Mouse (Mus musculus): Measurements from ENCODE around the gene Apol9a. TPM values are rescaled to one million over a fixed set of nuclear protein-coding genes. Genes with fewer than 3 reads are reported as not detected.

Gene Apol9a
- total and polyA plus RNA-seq, 3 experiments = 0.33 TPM; not detected in 2

GRCm38 (mm10) chr15:77382271-77382850, 28.6 kb downstream of the Apol9a start:
- H3K9me3 ChIP-seq (replicated peaks) = no peaks in the 10 kb centered on the region
- no peak overlapping the region for H3K4me3 ChIP-seq (ENCODE audit: low read depth, low read length)
- H3K4me1 ChIP-seq (ENCODE audit: insufficient read depth, low read depth, low read length) = no peaks in the 10 kb centered on the region
- DNase-seq (ENCODE audit: low spot score) (no peak), ATAC-seq (ENCODE audit: extremely low read depth, insufficient number of reproducible peaks, low FRiP score, poor library complexity, severe bottlenecking) (no peak)
- H3K27me3 ChIP-seq (ENCODE audit: insufficient read depth, low read length) = peaks cover 4% of the 10 kb centered on the region
- TF ChIP-seq CTCF (IDR thresholded peaks at IDR 0.05; ENCODE audit: low read depth, low read length) (no peak), GATA1 (IDR thresholded peaks at IDR 0.05; ENCODE audit: borderline replicate concordance, low read length) (no peak), POLR2AphosphoS5 (IDR thresholded peaks at IDR 0.05; ENCODE audit: insufficient replicate concordance, low read depth, low read length) (no peak), GATA2 (IDR thresholded peaks at IDR 0.05; ENCODE audit: borderline replicate concordance, low read depth, low read length) (no peak), TAL1 (conservative IDR thresholded peaks at IDR 0.05; ENCODE audit: low read depth, low read length) (no peak)
- no peaks in the 10 kb centered on the region for H3K36me3 ChIP-seq (replicated peaks)

- DNase-seq (ENCODE audit: low spot score) = no peak
- no peaks in the 10 kb centered on the region for H3K4me1 ChIP-seq (ENCODE audit: insufficient read depth, low read depth, low read length)
- ATAC-seq (ENCODE audit: extremely low read depth, insufficient number of reproducible peaks, low FRiP score, poor library complexity, severe bottlenecking) = no peak
- H3K4me3 ChIP-seq (ENCODE audit: low read depth, low read length) = no peak overlapping the region
- no peaks in the 10 kb centered on the region for H3K9me3 ChIP-seq (replicated peaks)
- TF ChIP-seq GATA1 (IDR thresholded peaks at IDR 0.05; ENCODE audit: borderline replicate concordance, low read length) = no peak
- TF ChIP-seq TAL1 (conservative IDR thresholded peaks at IDR 0.05; ENCODE audit: low read depth, low read length) = no peak
- TF ChIP-seq GATA2 (IDR thresholded peaks at IDR 0.05; ENCODE audit: borderline replicate concordance, low read depth, low read length) = no peak
- no peak for TF ChIP-seq POLR2AphosphoS5 (IDR thresholded peaks at IDR 0.05; ENCODE audit: insufficient replicate concordance, low read depth, low read length)
- no peak for TF ChIP-seq CTCF (IDR thresholded peaks at IDR 0.05; ENCODE audit: low read depth, low read length)
- no peaks in the 10 kb centered on the region for H3K36me3 ChIP-seq (replicated peaks)
- H3K27me3 ChIP-seq (ENCODE audit: insufficient read depth, low read length) = peaks cover 7% of the 10 kb centered on the region
Observed at GRCm38 (mm10) chr15:77381481-77381880, 29.5 kb downstream of the Apol9a start.

- H3K9me3 ChIP-seq (replicated peaks) = no peaks in the 10 kb centered on the region
- ATAC-seq (ENCODE audit: extremely low read depth, insufficient number of reproducible peaks, low FRiP score, poor library complexity, severe bottlenecking) (no peak), DNase-seq (ENCODE audit: low spot score) (no peak)
- peaks cover 7% of the 10 kb centered on the region for H3K27me3 ChIP-seq (ENCODE audit: insufficient read depth, low read length)
- TF ChIP-seq GATA1 (IDR thresholded peaks at IDR 0.05; ENCODE audit: borderline replicate concordance, low read length) (no peak), POLR2AphosphoS5 (IDR thresholded peaks at IDR 0.05; ENCODE audit: insufficient replicate concordance, low read depth, low read length) (no peak), TAL1 (conservative IDR thresholded peaks at IDR 0.05; ENCODE audit: low read depth, low read length) (no peak), CTCF (IDR thresholded peaks at IDR 0.05; ENCODE audit: low read depth, low read length) (no peak), GATA2 (IDR thresholded peaks at IDR 0.05; ENCODE audit: borderline replicate concordance, low read depth, low read length) (no peak)
- no peaks in the 10 kb centered on the region for H3K36me3 ChIP-seq (replicated peaks)
- H3K4me1 ChIP-seq (ENCODE audit: insufficient read depth, low read depth, low read length) = no peaks in the 10 kb centered on the region
- H3K4me3 ChIP-seq (ENCODE audit: low read depth, low read length) = no peak overlapping the region
Observed at GRCm38 (mm10) chr15:77379921-77380320, 31.0 kb downstream of the Apol9a start.

GRCm38 (mm10) chr15:77377419-77377818, 33.5 kb downstream of the Apol9a start:
- peaks cover 5% of the 10 kb centered on the region for H3K27me3 ChIP-seq (ENCODE audit: insufficient read depth, low read length)
- ATAC-seq (ENCODE audit: extremely low read depth, insufficient number of reproducible peaks, low FRiP score, poor library complexity, severe bottlenecking) (no peak), DNase-seq (ENCODE audit: low spot score) (no peak)
- no peaks in the 10 kb centered on the region for H3K9me3 ChIP-seq (replicated peaks)
- no peaks in the 10 kb centered on the region for H3K4me1 ChIP-seq (ENCODE audit: insufficient read depth, low read depth, low read length)
- no peak for TF ChIP-seq GATA2 (IDR thresholded peaks at IDR 0.05; ENCODE audit: borderline replicate concordance, low read depth, low read length)
- TF ChIP-seq GATA1 (IDR thresholded peaks at IDR 0.05; ENCODE audit: borderline replicate concordance, low read length) = no peak
- TF ChIP-seq CTCF (IDR thresholded peaks at IDR 0.05; ENCODE audit: low read depth, low read length) = no peak
- no peak for TF ChIP-seq TAL1 (conservative IDR thresholded peaks at IDR 0.05; ENCODE audit: low read depth, low read length)
- no peak for TF ChIP-seq POLR2AphosphoS5 (IDR thresholded peaks at IDR 0.05; ENCODE audit: insufficient replicate concordance, low read depth, low read length)
- H3K36me3 ChIP-seq (replicated peaks) = no peaks in the 10 kb centered on the region
- no peak overlapping the region for H3K4me3 ChIP-seq (ENCODE audit: low read depth, low read length)

GRCm38 (mm10) chr15:77376920-77377319, 34.0 kb downstream of the Apol9a start:
- no peak for ATAC-seq (ENCODE audit: extremely low read depth, insufficient number of reproducible peaks, low FRiP score, poor library complexity, severe bottlenecking)
- no peak for TF ChIP-seq GATA1 (IDR thresholded peaks at IDR 0.05; ENCODE audit: borderline replicate concordance, low read length)
- no peak for TF ChIP-seq GATA2 (IDR thresholded peaks at IDR 0.05; ENCODE audit: borderline replicate concordance, low read depth, low read length)
- no peak for TF ChIP-seq TAL1 (conservative IDR thresholded peaks at IDR 0.05; ENCODE audit: low read depth, low read length)
- no peak for TF ChIP-seq POLR2AphosphoS5 (IDR thresholded peaks at IDR 0.05; ENCODE audit: insufficient replicate concordance, low read depth, low read length)
- TF ChIP-seq CTCF (IDR thresholded peaks at IDR 0.05; ENCODE audit: low read depth, low read length) = no peak

GRCm38 (mm10) chr15:77370588-77370987, 40.3 kb downstream of the Apol9a start:
- H3K36me3 ChIP-seq (replicated peaks) = no peaks in the 10 kb centered on the region
- no peak overlapping the region for H3K4me3 ChIP-seq (ENCODE audit: low read depth, low read length)
- H3K9me3 ChIP-seq (replicated peaks) = no peaks in the 10 kb centered on the region
- no peak for DNase-seq (ENCODE audit: low spot score)
- no peak for ATAC-seq (ENCODE audit: extremely low read depth, insufficient number of reproducible peaks, low FRiP score, poor library complexity, severe bottlenecking)
- peaks cover 3% of the 10 kb centered on the region for H3K4me1 ChIP-seq (ENCODE audit: insufficient read depth, low read depth, low read length)
- peaks cover 14% of the 10 kb centered on the region; the same call in 1 of the 2 replicates for H3K27me3 ChIP-seq (ENCODE audit: insufficient read depth, low read length)
- no peak for TF ChIP-seq GATA2 (IDR thresholded peaks at IDR 0.05; ENCODE audit: borderline replicate concordance, low read depth, low read length)
- no peak for TF ChIP-seq TAL1 (conservative IDR thresholded peaks at IDR 0.05; ENCODE audit: low read depth, low read length)
- no peak for TF ChIP-seq POLR2AphosphoS5 (IDR thresholded peaks at IDR 0.05; ENCODE audit: insufficient replicate concordance, low read depth, low read length)
- TF ChIP-seq GATA1 (IDR thresholded peaks at IDR 0.05; ENCODE audit: borderline replicate concordance, low read length) = no peak
- no peak for TF ChIP-seq CTCF (IDR thresholded peaks at IDR 0.05; ENCODE audit: low read depth, low read length)

More at GRCm38 (mm10) chr15:77376920-77377319, 34.0 kb downstream of the Apol9a start:
- H3K9me3 ChIP-seq (replicated peaks) = no peaks in the 10 kb centered on the region
- no peaks in the 10 kb centered on the region for H3K36me3 ChIP-seq (replicated peaks)
- peaks cover 5% of the 10 kb centered on the region for H3K27me3 ChIP-seq (ENCODE audit: insufficient read depth, low read length)
- no peak for DNase-seq (ENCODE audit: low spot score)
- no peak overlapping the region for H3K4me3 ChIP-seq (ENCODE audit: low read depth, low read length)
- H3K4me1 ChIP-seq (ENCODE audit: insufficient read depth, low read depth, low read length) = no peaks in the 10 kb centered on the region
